Mouse (Mus musculus) liver, embryonic 12.5 days (tissue): ENCODE data around the gene Hectd2. TPM values are rescaled to one million over a fixed set of nuclear protein-coding genes. Genes with fewer than 3 reads are reported as not detected.

Source experiments
- ATAC-seq: fragments of 200-750 bp; cut with Nextera tagmentation; 2 replicates; pipeline ENCODE4 v1.8.0; 2017; ENCODE audit warnings: moderate number of reproducible peaks, mild to moderate bottlenecking, moderate library complexity
- H3K27ac ChIP-seq: fragments of 300-500 bp; sonication (generic); 2 replicates; pipeline ENCODE4 v1.5.1; 2016; ENCODE audit warnings: mild to moderate bottlenecking
- H3K27me3 ChIP-seq: fragments of 300-500 bp; sonication (generic); replicated peaks from 2 replicates; pipeline ENCODE4 v1.6.1; 2016; ENCODE audit warnings: mild to moderate bottlenecking, moderate library complexity
- H3K36me3 ChIP-seq: fragments of 300-500 bp; sonication (generic); 2 replicates; pipeline ENCODE4 v1.6.1; 2016; ENCODE audit warnings: mild to moderate bottlenecking, moderate library complexity
- H3K4me1 ChIP-seq: fragments of 300-500 bp; sonication (generic); 2 replicates; pipeline ENCODE4 v1.6.1; 2016
- H3K4me2 ChIP-seq: fragments of 300-500 bp; sonication (generic); 2 replicates; pipeline ENCODE4 v1.6.1; 2016; ENCODE audit warnings: mild to moderate bottlenecking, moderate library complexity
- H3K4me3 ChIP-seq: fragments of 300-500 bp; sonication (generic); 2 replicates; pipeline ENCODE4 v1.5.1; 2016; ENCODE audit warnings: mild to moderate bottlenecking, moderate library complexity
- H3K9ac ChIP-seq: fragments of 300-500 bp; sonication (generic); 2 replicates; pipeline ENCODE4 v1.6.1; 2016; ENCODE audit warnings: mild to moderate bottlenecking, moderate library complexity
- H3K9me3 ChIP-seq: fragments of 300-500 bp; sonication (generic); replicated peaks from 2 replicates; pipeline ENCODE4 v1.6.1; 2016; ENCODE audit warnings: mild to moderate bottlenecking, moderate library complexity
- WGBS: fragments of 180-500 bp; shearing (Covaris S2); methylation state at CpG from one replicate; pipeline ENCODE4 v1.1.7; 2016; ENCODE audit not compliant: insufficient replicate concordance; 5-methylcytosine and 5-hydroxymethylcytosine counted together
- polyA plus RNA-seq: library from polyadenylated mRNA; unstranded; fragments of >200 nt; fragmentation: Nextera tagmentation; extraction: Ambion mirVana; gene quantifications from 2 replicates; pipeline ENCODE4 v1.2.1, GENCODE M21; 2016

The Hectd2 gene
- polyA plus RNA-seq, 1 experiment from 2014 or later = 0.82 TPM

DNA sequence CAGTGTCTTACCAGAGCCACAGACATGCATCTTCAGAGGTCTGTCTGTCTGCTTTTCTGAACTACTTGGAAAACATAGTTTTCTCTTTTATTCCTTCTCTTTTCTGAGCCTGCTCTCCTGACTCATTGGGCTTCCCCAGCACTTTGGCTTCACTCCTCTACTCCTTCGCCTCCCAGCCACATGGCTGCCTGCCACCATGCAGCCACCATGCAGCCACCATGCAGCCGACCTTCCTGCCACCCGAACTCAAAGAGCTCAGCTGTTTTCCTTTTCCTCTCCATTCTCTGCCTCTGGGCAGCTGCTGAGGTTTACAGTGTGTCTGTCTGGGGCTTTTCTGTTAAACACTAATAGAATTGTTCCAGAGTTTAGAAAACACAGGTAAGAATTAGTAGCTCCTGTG lies 19.5 kb downstream of the Hectd2 start:
- no peak for ATAC-seq
- Histone ChIP-seq H3K27me3 (no peaks in the 10 kb centered on the region), H3K36me3 (no peaks in the 10 kb centered on the region), H3K9ac (no peak overlapping the region), H3K4me1 (no peaks in the 10 kb centered on the region), H3K9me3 (no peaks in the 10 kb centered on the region), H3K4me3 (no peak overlapping the region), H3K27ac (no peak overlapping the region), H3K4me2 (no peak overlapping the region)
- 55% methylated on average over 3 of the region's 3 CpGs for WGBS

- Histone ChIP-seq H3K9ac (no peak overlapping the region), H3K4me3 (no peak overlapping the region), H3K27ac (no peak overlapping the region), H3K36me3 (no peaks in the 10 kb centered on the region), H3K4me1 (no peaks in the 10 kb centered on the region), H3K4me2 (no peak overlapping the region), H3K9me3 (no peaks in the 10 kb centered on the region), H3K27me3 (no peaks in the 10 kb centered on the region)
- ATAC-seq = no peak
- 73% methylated on average over 6 of the region's 6 CpGs for WGBS
These were observed 20.7 kb downstream of the Hectd2 start for GRCm38 (mm10) chr19:36575159-36575558.

DNA sequence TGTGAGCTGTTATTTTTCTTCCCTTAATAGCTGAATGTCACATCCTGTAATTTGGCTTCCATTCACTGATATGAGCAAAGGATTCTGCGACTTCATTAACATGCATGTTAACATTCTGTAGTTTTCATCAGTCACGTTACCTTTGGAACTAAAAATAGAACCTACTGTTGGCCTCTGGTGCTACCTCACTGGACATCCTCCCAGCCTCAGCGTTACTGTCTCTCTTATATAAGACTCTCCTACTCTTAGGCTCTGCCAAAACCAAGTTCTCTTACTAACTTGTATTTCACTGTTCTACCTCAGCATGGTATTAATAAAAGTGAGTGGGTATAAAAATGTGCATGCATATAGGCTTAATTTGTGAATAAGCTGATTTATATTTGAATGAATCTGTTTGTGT lies 26.4 kb downstream of the Hectd2 start:
- no peaks in the 10 kb centered on the region for H3K9me3 ChIP-seq
- H3K4me3 ChIP-seq = no peak overlapping the region
- no peaks in the 10 kb centered on the region for H3K27me3 ChIP-seq
- no peaks in the 10 kb centered on the region for H3K4me1 ChIP-seq
- WGBS = 68% methylated on average over 3 of the region's 3 CpGs
- no peak overlapping the region for H3K4me2 ChIP-seq
- no peak overlapping the region for H3K9ac ChIP-seq
- no peaks in the 10 kb centered on the region for H3K36me3 ChIP-seq
- no peak overlapping the region for H3K27ac ChIP-seq
- ATAC-seq = no peak

GRCm38 (mm10) chr19:36582116-36582515 lies 27.7 kb downstream of the Hectd2 start:
- no peak for ATAC-seq
- Histone ChIP-seq H3K36me3 (no peaks in the 10 kb centered on the region), H3K4me2 (no peak overlapping the region), H3K4me1 (no peaks in the 10 kb centered on the region), H3K4me3 (no peak overlapping the region), H3K27me3 (no peaks in the 10 kb centered on the region), H3K9me3 (no peaks in the 10 kb centered on the region), H3K9ac (no peak overlapping the region), H3K27ac (no peak overlapping the region)
- WGBS = 76% methylated on average over 1 of the region's 1 CpGs

GRCm38 (mm10) chr19:36585505-36585904 lies 31.1 kb downstream of the Hectd2 start:
- 82% methylated on average over 1 of the region's 1 CpGs for WGBS
- no peak overlapping the region for H3K4me3 ChIP-seq
- no peaks in the 10 kb centered on the region for H3K36me3 ChIP-seq
- H3K9ac ChIP-seq = no peak overlapping the region
- no peak for ATAC-seq
- H3K4me2 ChIP-seq = no peak overlapping the region
- H3K9me3 ChIP-seq = no peaks in the 10 kb centered on the region
- H3K27ac ChIP-seq = no peak overlapping the region
- no peaks in the 10 kb centered on the region for H3K4me1 ChIP-seq
- H3K27me3 ChIP-seq = no peaks in the 10 kb centered on the region

DNA sequence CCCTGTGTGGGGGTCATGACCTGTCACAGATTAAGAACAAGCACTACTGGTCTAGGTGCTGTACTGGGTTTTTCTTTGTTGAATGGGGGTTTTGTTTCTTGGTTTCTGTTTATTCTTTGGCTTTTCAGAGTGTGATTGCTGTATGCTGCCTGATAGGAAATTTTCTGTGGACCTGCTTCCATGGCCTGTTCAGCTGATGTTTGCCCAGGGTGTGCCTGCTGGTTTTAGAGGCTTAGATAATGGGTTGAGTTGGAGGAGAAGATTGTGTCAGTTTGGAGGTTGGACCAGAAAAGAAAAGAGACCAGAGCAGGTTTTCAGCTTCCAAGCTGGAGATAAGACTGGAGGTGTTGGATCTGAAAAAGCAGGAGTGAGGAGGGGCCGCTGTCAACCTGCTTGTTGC lies 40.0 kb downstream of the Hectd2 start:
- H3K4me2 ChIP-seq = no peak overlapping the region
- H3K36me3 ChIP-seq = no peaks in the 10 kb centered on the region
- no peaks in the 10 kb centered on the region for H3K9me3 ChIP-seq
- ATAC-seq = no peak
- no peak overlapping the region for H3K27ac ChIP-seq
- no peaks in the 10 kb centered on the region for H3K27me3 ChIP-seq
- no peak overlapping the region for H3K9ac ChIP-seq
- no peak overlapping the region for H3K4me3 ChIP-seq
- WGBS = 58% methylated on average over 1 of the region's 1 CpGs
- no peaks in the 10 kb centered on the region for H3K4me1 ChIP-seq

- H3K9me3 ChIP-seq = no peaks in the 10 kb centered on the region
- ATAC-seq = no peak
- no peak overlapping the region for H3K9ac ChIP-seq
- no peaks in the 10 kb centered on the region for H3K4me1 ChIP-seq
- no peak overlapping the region for H3K4me3 ChIP-seq
- H3K27ac ChIP-seq = no peak overlapping the region
- H3K4me2 ChIP-seq = no peak overlapping the region
- no peaks in the 10 kb centered on the region for H3K36me3 ChIP-seq
- no peaks in the 10 kb centered on the region for H3K27me3 ChIP-seq
- 85% methylated on average over 8 of the region's 8 CpGs for WGBS
These were observed 47.4 kb downstream of the Hectd2 start for GRCm38 (mm10) chr19:36601869-36602268.

GRCm38 (mm10) chr19:36602535-36603312 lies 48.3 kb downstream of the Hectd2 start:
- no peaks in the 10 kb centered on the region for H3K9me3 ChIP-seq
- H3K36me3 ChIP-seq = no peaks in the 10 kb centered on the region
- H3K27ac ChIP-seq = no peak overlapping the region
- no peak overlapping the region for H3K9ac ChIP-seq
- ATAC-seq = no peak
- no peaks in the 10 kb centered on the region for H3K27me3 ChIP-seq
- H3K4me2 ChIP-seq = no peak overlapping the region
- no peak overlapping the region for H3K4me3 ChIP-seq
- H3K4me1 ChIP-seq = no peaks in the 10 kb centered on the region
- 77% methylated on average over 11 of the region's 11 CpGs for WGBS

- no peaks in the 10 kb centered on the region for H3K27me3 ChIP-seq
- H3K4me2 ChIP-seq = no peak overlapping the region
- no peak overlapping the region for H3K27ac ChIP-seq
- peaks cover 15% of the 10 kb centered on the region for H3K4me1 ChIP-seq
- 40% methylated on average over 1 of the region's 1 CpGs for WGBS
- no peak for ATAC-seq
- H3K36me3 ChIP-seq = no peaks in the 10 kb centered on the region
- no peak overlapping the region for H3K9ac ChIP-seq
- no peaks in the 10 kb centered on the region for H3K9me3 ChIP-seq
- H3K4me3 ChIP-seq = no peak overlapping the region
These were observed 51.8 kb downstream of the Hectd2 start for GRCm38 (mm10) chr19:36606270-36606669.

DNA sequence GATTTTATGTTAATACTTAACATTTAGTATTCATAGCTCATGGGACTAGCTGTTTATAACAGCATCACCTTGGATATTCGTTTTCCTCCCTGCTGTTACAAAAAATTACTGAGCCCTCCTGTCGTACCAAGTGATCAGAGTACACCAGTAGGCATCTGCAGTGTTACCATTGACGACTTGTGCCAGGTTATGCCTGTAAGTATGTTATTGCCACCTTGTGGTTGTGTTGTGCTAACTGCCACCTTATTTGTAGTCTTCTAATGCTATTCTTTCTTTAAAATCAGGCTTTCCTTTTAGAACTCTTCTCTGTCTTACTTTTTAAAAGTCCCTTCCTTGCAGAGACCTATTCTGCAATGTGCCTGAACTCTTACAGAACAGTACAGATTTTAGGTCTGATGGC lies 54.8 kb downstream of the Hectd2 start:
- 42% methylated on average over 3 of the region's 3 CpGs for WGBS
- Histone ChIP-seq H3K36me3 (no peaks in the 10 kb centered on the region), H3K9ac (no peak overlapping the region), H3K4me2 (no peak overlapping the region), H3K4me1 (peaks cover 15% of the 10 kb centered on the region), H3K27ac (peak overlapping the region; percentile 72; the same call in 1 of the 2 replicates), H3K4me3 (no peak overlapping the region), H3K9me3 (no peaks in the 10 kb centered on the region), H3K27me3 (no peaks in the 10 kb centered on the region)
- ATAC-seq = no peak

- Histone ChIP-seq H3K4me2 (peak overlapping the region; percentile 29), H3K9ac (no peak overlapping the region), H3K4me3 (no peak overlapping the region), H3K4me1 (peaks cover 15% of the 10 kb centered on the region), H3K9me3 (no peaks in the 10 kb centered on the region), H3K27me3 (no peaks in the 10 kb centered on the region), H3K27ac (peak overlapping the region; percentile 72), H3K36me3 (no peaks in the 10 kb centered on the region)
- peak; percentile 98 for ATAC-seq
- 11% methylated on average over 2 of the region's 2 CpGs for WGBS
These were observed 55.9 kb downstream of the Hectd2 start for GRCm38 (mm10) chr19:36610309-36610708.

- no peak for ATAC-seq
- 91% methylated on average over 1 of the region's 1 CpGs for WGBS
- Histone ChIP-seq H3K27me3 (no peaks in the 10 kb centered on the region), H3K9ac (no peak overlapping the region), H3K4me3 (no peak overlapping the region), H3K4me2 (no peak overlapping the region), H3K4me1 (0 out of 2 replicates have a peak, but pooled peaks cover 5% of the 10 kb centered on the region), H3K36me3 (no peaks in the 10 kb centered on the region), H3K9me3 (no peaks in the 10 kb centered on the region), H3K27ac (no peak overlapping the region)
These were observed 71.5 kb downstream of the Hectd2 start for GRCm38 (mm10) chr19:36625906-36626305.

GRCm38 (mm10) chr19:36626881-36627280 lies 72.4 kb downstream of the Hectd2 start:
- H3K4me3 ChIP-seq = no peak overlapping the region
- WGBS = 69% methylated on average over 4 of the region's 4 CpGs
- no peak for ATAC-seq
- H3K4me2 ChIP-seq = no peak overlapping the region
- no peaks in the 10 kb centered on the region for H3K9me3 ChIP-seq
- no peak overlapping the region for H3K9ac ChIP-seq
- no peak overlapping the region for H3K27ac ChIP-seq
- H3K4me1 ChIP-seq = 0 out of 2 replicates have a peak, but pooled peaks cover 5% of the 10 kb centered on the region
- no peaks in the 10 kb centered on the region for H3K36me3 ChIP-seq
- no peaks in the 10 kb centered on the region for H3K27me3 ChIP-seq
